Mouse (Mus musculus): ENCODE results near the gene Afg3l1. TPM values are rescaled to one million over a fixed set of nuclear protein-coding genes. Genes with fewer than 3 reads are reported as not detected.
A peak's percentile ranks its signal among the peaks of the same experiment; 100 is the strongest.
"Not testable (repeated sequence)": the region's sequence is repeated elsewhere in the genome, so short reads cannot be mapped to it uniquely, and the experiment has no call there.

The Afg3l1 gene
- total RNA-seq (2014; fragmentation: Nextera tagmentation) (36.2 and 42.0 TPM in 2 replicates), total RNA-seq (2017) (19.7 and 20.7 TPM in 2 replicates)

GRCm38 (mm10) chr8:123477737-123478258, at the start of gene Afg3l1:
Gene Afg3l1, plus strand, starts transcription at chr8:123477903.
- ATAC-seq (replicated peaks; ENCODE audit: low FRiP score, low TSS enrichment, poor library complexity, severe bottlenecking): peak; percentile 76

GRCm38 (mm10) chr8:123428343-123428893, 49.3 kb upstream of the Afg3l1 start:
- ATAC-seq (replicated peaks; ENCODE audit: low FRiP score, low TSS enrichment, poor library complexity, severe bottlenecking): no peak

DNA sequence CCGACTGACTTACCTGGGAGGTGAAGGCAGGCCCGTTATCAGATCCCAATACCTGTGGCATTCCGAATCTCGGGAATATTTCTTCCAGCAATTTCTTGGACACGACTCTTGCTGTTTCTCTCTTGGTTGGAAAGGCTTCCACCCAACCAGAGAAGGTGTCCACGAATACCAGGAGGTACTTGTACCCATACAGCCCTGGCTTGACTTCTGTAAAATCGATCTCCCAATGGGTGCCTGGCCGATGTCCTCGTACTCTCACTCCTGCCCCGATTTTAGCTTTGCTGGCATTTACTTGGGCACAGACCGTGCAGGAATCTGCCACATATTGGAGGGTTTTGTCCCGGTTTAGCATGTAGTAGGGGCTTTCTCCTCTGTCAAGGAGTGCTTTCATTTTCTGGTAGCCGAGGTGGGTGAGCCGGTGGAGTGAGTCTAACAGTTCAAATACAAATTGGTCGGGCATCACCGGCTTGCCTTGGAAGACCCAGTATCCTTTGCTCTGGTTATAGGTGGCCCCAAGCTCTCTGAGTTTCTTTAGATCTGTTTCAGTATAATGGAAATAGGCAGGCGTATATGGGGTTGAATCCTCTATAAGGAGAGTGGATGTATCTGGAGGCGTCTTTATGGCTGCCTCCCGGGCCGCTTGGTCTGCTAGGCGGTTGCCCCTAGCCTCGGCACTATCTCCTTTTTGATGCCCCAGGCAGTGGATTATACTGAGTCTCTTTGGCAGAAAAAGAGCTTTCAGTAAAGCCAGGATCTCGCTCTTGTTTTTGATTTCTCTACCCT, 48.6 kb upstream of the Afg3l1 start:
- ATAC-seq (replicated peaks; ENCODE audit: low FRiP score, low TSS enrichment, poor library complexity, severe bottlenecking): no peak

- ATAC-seq (replicated peaks; ENCODE audit: low FRiP score, low TSS enrichment, poor library complexity, severe bottlenecking): not testable (repeated sequence)
Observed at GRCm38 (mm10) chr8:123429722-123430013, 48.0 kb upstream of the Afg3l1 start.

GRCm38 (mm10) chr8:123430936-123431335, 46.8 kb upstream of the Afg3l1 start:
- not testable (repeated sequence) for ATAC-seq (replicated peaks; ENCODE audit: low FRiP score, low TSS enrichment, poor library complexity, severe bottlenecking)

- no peak for ATAC-seq (replicated peaks; ENCODE audit: low FRiP score, low TSS enrichment, poor library complexity, severe bottlenecking)
Observed at GRCm38 (mm10) chr8:123431616-123432365, 45.9 kb upstream of the Afg3l1 start.

- ATAC-seq (replicated peaks; ENCODE audit: low FRiP score, low TSS enrichment, poor library complexity, severe bottlenecking): no peak
Observed at GRCm38 (mm10) chr8:123432381-123432780, 45.3 kb upstream of the Afg3l1 start.

DNA sequence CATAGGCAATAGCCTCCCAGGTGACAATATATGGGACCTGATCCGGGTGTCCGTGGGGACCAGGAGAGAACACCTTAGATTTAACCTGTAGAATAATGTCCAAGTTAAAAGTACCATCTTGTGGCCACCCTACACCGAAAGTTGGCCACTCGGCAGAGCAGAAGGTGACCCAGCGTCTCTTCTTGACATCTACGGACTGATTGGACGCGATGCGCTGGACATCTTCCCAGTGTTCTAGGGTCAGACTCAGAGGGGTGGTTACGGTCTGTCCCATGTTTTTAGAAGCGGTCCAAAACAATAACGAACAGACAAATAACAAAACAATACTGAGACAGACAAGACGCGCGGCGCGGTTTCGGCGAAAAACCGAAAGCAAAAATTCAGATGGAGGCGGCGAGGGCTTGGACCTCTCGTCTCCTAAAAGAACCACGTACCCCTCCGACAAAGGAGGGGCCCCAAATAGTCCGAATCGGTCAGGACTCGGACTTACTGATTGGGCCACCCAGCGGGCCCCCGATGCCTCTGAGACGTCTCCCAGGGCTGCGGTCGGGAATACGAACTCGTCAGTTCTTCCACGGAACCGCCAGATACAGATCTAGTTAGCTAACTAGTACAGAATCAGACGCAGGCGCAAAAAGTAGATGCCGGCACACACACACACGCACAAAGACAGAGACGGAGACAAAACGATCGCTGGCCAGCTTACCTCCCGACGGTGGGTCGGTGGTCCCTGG, 44.3 kb upstream of the Afg3l1 start:
- not testable (repeated sequence) for ATAC-seq (replicated peaks; ENCODE audit: low FRiP score, low TSS enrichment, poor library complexity, severe bottlenecking)

DNA sequence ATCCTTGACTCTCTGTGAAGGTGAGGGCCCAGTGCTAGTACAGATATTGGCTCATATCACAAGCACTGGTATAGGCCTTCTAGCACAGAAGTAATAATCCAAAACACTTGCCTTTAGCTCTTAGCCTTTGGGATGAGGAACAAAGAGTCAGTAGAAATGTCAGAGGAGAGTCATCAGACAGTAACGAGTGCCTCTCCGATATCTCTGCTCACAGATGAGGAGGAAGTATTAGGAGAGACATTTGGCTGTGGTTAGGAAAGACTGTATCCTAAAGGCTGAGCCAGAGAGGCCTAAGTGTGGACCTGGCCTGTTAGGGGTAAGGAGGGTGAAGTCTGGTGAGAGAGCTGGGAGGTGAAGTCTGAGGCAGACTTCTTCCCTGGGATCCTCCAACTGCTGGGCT, 35.9 kb upstream of the Afg3l1 start:
- ATAC-seq (replicated peaks; ENCODE audit: low FRiP score, low TSS enrichment, poor library complexity, severe bottlenecking): no peak

- ATAC-seq (replicated peaks; ENCODE audit: low FRiP score, low TSS enrichment, poor library complexity, severe bottlenecking): no peak
Observed at GRCm38 (mm10) chr8:123442351-123442750, 35.4 kb upstream of the Afg3l1 start.

DNA sequence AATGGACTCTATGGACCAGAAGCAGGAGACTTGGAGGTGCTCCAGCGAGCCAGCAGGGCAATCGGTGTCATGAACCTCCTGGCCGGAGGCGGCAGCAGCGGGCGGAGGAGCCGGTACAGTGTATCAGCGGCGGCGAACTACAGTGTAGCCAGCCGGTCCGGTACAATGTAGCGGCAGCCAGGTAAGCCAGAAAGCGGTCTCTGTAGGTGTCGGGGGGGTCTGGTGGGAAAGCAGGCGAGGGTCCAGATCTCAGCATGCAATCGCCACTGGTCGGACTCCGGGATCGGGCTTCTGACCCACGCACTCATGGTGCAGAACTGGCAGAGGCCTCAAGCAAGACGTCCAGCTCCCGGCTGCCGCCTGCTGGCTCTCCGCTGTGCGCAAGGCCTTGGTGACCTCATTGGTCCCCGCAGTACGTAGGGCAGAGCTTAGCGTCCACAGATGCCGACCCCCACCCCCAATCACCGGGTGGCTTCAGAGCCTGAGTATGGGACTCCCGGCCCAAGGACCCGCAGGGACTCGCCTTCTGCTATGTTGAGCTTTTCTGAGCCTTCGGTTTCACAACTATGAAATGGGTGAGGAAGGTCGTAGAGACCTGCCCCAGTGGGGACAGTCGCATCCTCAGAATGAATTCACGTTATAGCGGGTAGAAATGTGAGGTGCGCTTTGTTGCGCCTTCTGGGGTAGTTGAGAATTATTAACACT, 34.7 kb upstream of the Afg3l1 start:
- ATAC-seq (replicated peaks; ENCODE audit: low FRiP score, low TSS enrichment, poor library complexity, severe bottlenecking): peak; percentile 92

GRCm38 (mm10) chr8:123443576-123443921, 34.2 kb upstream of the Afg3l1 start:
- ATAC-seq (replicated peaks; ENCODE audit: low FRiP score, low TSS enrichment, poor library complexity, severe bottlenecking): 0 out of 2 replicates have a peak, but pooled peaks have one; percentile 3

GRCm38 (mm10) chr8:123444131-123444530, 33.6 kb upstream of the Afg3l1 start:
- no peak for ATAC-seq (replicated peaks; ENCODE audit: low FRiP score, low TSS enrichment, poor library complexity, severe bottlenecking)

GRCm38 (mm10) chr8:123445981-123446380, 31.7 kb upstream of the Afg3l1 start:
- ATAC-seq (replicated peaks; ENCODE audit: low FRiP score, low TSS enrichment, poor library complexity, severe bottlenecking): no peak

DNA sequence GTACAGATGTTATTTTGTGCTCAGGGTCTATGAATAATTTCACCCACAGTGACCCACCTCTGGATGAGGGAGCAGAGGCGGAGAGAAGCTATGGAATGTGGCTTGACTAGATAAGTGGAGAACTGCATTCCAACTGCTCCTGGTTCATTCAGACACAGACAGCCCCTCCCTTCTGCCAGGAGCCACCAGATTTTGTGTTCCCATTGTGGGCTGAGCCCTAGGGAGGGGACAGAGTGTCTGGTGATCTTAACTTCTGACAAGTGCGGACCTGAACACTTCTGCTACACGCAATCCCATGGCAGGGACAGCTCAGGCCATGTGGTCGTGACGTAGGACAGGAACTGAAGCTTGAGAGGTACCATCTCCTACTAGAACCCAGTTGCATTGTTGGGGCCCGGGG, 30.9 kb upstream of the Afg3l1 start:
- ATAC-seq (replicated peaks; ENCODE audit: low FRiP score, low TSS enrichment, poor library complexity, severe bottlenecking): no peak

GRCm38 (mm10) chr8:123450783-123451182, 26.9 kb upstream of the Afg3l1 start:
- peak; percentile 36 for ATAC-seq (replicated peaks; ENCODE audit: low FRiP score, low TSS enrichment, poor library complexity, severe bottlenecking)

GRCm38 (mm10) chr8:123451747-123452146, 26.0 kb upstream of the Afg3l1 start:
- ATAC-seq (replicated peaks; ENCODE audit: low FRiP score, low TSS enrichment, poor library complexity, severe bottlenecking): not testable (repeated sequence)

DNA sequence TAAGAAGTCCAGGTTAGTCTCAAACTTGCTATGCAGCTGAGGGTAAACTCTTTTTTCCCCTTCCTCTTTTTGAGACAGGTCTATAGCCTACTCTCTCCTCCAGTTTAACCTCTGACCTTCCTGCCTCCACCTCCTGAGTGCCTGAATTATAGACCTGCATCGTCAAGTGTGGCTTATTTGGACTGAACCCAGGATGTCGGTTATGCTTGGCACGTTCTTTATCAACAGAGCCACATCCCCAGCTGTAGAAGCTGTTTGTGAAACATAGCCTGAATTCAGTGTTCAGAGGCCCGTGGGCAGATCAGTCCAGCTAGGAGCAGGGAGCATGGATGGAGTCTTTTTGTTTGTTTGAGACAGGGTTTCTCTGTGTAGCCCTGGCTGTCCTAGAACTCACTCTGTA, 25.6 kb upstream of the Afg3l1 start:
- ATAC-seq (replicated peaks; ENCODE audit: low FRiP score, low TSS enrichment, poor library complexity, severe bottlenecking): peak; percentile 62

GRCm38 (mm10) chr8:123453291-123453690, 24.4 kb upstream of the Afg3l1 start:
- 0 out of 2 replicates have a peak, but pooled peaks have one; percentile 22 for ATAC-seq (replicated peaks; ENCODE audit: low FRiP score, low TSS enrichment, poor library complexity, severe bottlenecking)

Data from megakaryocyte-erythroid progenitor cell, adult 5-6 weeks (primary cell).